Mouse (Mus musculus): ENCODE data around the gene Arhgap18.
"Not testable (repeated sequence)": the region's sequence is repeated elsewhere in the genome, so short reads cannot be mapped to it uniquely, and the experiment has no call there.

Gene Arhgap18

DNA sequence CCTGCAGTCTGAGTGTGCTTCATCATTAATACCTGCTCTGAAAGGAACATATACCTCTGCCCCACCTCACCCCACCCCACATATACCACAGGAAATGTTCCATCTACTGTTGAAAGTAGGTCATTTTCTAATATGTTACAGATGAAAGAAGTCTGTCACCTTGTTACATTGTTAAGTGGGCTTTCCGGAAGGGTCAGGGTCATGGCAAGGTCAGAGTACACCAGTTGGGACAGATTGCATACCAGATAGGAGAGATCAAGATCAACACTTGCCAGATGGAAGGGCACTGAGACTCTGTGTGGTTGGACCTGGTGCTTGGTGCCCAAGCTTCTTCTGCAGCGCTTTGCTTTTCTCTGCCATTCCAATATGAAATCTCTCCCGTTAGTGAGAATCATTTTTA lies 158.0 kb downstream of the Arhgap18 start:
- no peak for DNase-seq (ENCODE audit: low spot score)

GRCm38 (mm10) chr10:26912112-26912797 lies 159.0 kb downstream of the Arhgap18 start:
- no peak for DNase-seq (ENCODE audit: low spot score)

GRCm38 (mm10) chr10:26912807-26913206 lies 159.6 kb downstream of the Arhgap18 start:
- no peak for DNase-seq (ENCODE audit: low spot score)

GRCm38 (mm10) chr10:26919307-26919977 lies 166.2 kb downstream of the Arhgap18 start:
- DNase-seq (ENCODE audit: low spot score), result no peak

GRCm38 (mm10) chr10:26920383-26920979 lies 167.3 kb downstream of the Arhgap18 start:
- DNase-seq (ENCODE audit: low spot score), result no peak

GRCm38 (mm10) chr10:26936056-26936455 lies 182.8 kb downstream of the Arhgap18 start:
- not testable (repeated sequence) for DNase-seq (ENCODE audit: low spot score)

DNA sequence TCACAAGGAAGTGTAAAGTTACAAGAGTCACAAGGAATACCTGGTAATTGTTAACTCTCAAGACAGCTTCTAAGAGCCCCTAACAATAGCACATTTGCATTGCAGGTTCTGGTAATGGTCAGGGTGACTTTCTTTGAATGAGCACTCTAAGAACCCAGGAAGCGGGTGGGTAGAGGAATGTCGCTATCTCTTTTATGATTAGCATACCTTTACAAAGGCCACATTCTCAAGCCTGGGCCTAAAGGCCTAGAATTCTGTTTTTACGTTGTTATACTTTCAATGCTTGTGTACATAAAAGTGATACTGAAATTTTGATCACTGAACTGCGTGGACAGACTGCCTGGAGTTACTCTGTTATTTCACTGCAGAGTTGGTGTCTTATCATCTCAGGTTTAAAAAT lies 185.2 kb downstream of the Arhgap18 start:
- not testable (repeated sequence) for DNase-seq (ENCODE audit: low spot score)

DNA sequence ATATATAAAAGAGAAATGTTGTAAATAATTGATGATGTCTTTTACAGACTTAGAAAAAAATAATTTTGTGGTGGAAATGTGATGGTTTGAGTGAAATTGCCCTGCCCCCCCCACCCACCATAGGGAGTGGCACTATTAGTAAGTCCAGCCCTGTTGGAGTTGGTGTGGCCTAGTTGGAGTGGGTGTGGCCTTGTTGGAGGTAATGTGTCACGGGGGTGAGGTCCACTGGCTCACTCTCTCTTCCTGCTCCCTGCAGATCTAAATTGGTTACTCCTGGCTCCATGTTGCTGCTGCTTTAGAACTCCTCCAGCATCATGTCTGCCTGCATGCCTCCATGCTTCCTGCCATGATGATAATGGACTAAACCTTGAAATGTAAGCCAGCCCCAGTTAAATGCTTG lies 186.3 kb downstream of the Arhgap18 start:
- DNase-seq (ENCODE audit: low spot score), result no peak

DNA sequence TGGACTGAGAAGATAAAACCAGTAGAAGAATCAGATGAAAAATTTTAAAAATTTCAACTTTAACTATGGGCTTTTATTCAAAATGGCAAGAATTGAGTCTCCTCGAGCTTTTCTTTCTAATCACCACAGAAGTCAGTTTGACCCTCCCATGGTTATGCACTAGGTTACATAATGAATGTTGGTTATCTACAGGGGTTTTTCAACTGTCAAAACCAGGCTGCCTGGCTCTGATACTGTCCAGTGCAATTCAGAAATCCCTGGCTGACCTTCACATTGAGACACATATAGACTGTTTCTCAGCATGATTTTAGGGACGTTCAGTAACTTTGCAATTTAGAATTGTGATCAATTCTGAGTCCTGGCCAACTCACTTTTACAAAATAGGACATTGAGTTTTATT lies 195.1 kb downstream of the Arhgap18 start:
- DNase-seq (ENCODE audit: low spot score), result no peak

DNA sequence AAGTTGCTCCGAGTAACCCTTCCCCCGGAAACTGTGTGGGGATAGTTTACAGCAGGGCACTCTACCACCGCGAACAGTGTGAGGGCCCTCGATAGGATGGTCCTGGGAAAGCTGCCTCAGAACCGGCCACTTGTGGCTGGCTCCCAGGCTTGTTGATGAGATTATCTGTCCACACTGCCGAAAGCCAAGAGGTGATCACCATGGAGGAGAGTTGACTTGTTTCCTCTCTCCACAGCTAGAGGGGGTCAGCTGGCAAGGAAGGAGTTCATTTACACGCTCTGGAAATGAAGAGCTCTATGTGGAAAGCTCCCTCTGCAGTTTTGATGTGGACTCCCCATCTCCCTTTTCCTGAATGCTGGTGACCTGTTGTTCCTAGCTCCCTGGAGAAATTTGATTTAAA lies 196.4 kb downstream of the Arhgap18 start:
- DNase-seq (ENCODE audit: low spot score), result no peak

DNA sequence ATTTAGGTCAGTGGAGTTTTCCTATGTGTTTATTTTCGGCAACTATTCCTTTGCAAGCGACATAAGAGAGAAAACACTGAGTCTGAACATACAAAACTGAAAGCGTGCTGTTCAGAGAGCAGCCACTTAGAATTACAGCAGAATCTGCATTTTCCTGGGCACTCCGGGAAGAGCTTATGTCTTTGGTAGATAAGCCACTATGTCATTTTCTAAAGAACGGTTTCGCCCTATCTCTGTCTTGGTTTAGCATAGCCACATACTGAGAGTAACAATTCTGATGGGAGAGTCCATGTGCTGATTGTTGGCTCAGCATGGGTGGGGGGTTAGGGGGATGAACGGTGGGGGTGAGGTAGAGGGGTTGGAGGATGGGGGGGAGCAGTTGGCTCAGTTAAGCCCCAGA lies 197.2 kb downstream of the Arhgap18 start:
- no peak for DNase-seq (ENCODE audit: low spot score)

GRCm38 (mm10) chr10:26958513-26958912 lies 205.3 kb downstream of the Arhgap18 start:
- DNase-seq (ENCODE audit: low spot score), result no peak

Measured in urinary bladder, postnatal 10 days (tissue).